Mouse (Mus musculus): Measurements from ENCODE around the gene Naga. TPM values are rescaled to one million over a fixed set of nuclear protein-coding genes. Genes with fewer than 3 reads are reported as not detected.
A peak's percentile ranks its signal among the peaks of the same experiment; 100 is the strongest.

Gene Naga
- polyA plus RNA-seq, 1 experiment, result 150 TPM

DNA sequence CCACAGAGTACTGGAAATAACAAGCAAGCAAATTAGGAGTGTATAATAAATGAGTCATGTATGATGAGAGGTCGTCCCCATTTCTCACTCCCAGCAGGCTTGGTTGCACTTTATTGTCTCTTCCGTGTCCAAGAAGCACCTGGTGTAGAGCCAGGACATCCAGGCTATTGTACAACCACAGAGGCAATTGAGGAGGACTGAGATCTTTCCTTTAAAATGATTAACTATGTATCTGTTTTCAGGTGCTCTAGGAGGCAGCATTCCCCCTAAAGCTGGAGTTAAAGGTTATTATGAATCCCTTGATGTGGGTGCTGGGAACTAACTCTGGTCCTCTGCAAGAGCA is 10.2 kb upstream of the Naga start:
- H3K36me3 ChIP-seq (ENCODE audit: control insufficient read depth, insufficient read depth, low read length), result peaks cover 19% of the 10 kb centered on the region
- H3K4me1 ChIP-seq (replicated peaks; ENCODE audit: control insufficient read depth, insufficient read depth, low read length), result peaks cover 18% of the 10 kb centered on the region
- H3K4me3 ChIP-seq (ENCODE audit: control insufficient read depth, insufficient read depth, low read length), result no peak overlapping the region
- H3K27me3 ChIP-seq (ENCODE audit: control insufficient read depth, insufficient read depth, low read length), result no peaks in the 10 kb centered on the region
- 98% methylated on average over 2 of the region's 2 CpGs for WGBS
- no peak for TF ChIP-seq POLR2A (IDR thresholded peaks at IDR 0.05; ENCODE audit: control insufficient read depth, extremely low read depth, insufficient read depth, low read length, poor library complexity)
- TF ChIP-seq CTCF (IDR thresholded peaks at IDR 0.05; ENCODE audit: borderline replicate concordance, control insufficient read depth, extremely low read depth, insufficient read depth, low read length, poor library complexity), result no peak
- no peak for DNase-seq
- no peak overlapping the region for H3K27ac ChIP-seq (ENCODE audit: control insufficient read depth, insufficient read depth, low read length)

DNA sequence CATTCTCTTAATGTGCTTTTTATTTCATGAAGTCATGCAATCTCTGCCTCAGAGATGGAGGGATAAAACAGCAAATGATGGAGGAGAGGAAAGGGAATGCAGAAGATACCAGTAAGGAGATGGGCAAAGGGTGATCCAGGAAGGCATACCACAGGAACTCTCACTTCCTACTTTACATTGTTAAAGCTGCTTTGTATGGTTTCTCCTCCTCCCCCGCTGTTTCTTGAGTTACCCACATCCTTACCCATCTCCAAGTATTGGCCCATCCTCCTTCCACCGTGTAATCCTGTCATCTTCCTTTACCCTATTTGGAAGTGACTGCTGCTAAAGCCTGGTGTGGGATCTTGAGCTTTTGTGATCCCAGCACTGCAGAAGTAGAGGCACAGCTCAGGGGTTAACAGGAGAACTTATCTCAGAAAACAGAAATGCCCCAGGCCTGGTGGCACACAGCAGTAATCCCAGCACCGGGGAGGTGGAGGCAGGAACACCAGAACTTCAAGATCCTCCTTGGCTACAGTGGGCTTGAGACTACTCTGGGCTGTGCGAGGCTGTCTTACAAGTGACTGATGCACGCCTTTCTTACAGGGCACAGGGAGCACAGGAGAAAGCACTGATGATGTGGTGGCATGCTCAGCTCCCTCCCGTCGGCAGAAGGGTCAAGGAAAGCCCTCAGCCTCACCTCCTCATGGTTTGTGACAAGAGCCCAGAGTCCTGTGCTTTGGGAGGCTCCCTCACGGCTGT is 9.7 kb upstream of the Naga start:
- TF ChIP-seq CTCF (IDR thresholded peaks at IDR 0.05; ENCODE audit: borderline replicate concordance, control insufficient read depth, extremely low read depth, insufficient read depth, low read length, poor library complexity), result no peak
- no peak for TF ChIP-seq POLR2A (IDR thresholded peaks at IDR 0.05; ENCODE audit: control insufficient read depth, extremely low read depth, insufficient read depth, low read length, poor library complexity)
- WGBS, result 81% methylated on average over 8 of the region's 8 CpGs
- H3K4me1 ChIP-seq (replicated peaks; ENCODE audit: control insufficient read depth, insufficient read depth, low read length), result peaks cover 17% of the 10 kb centered on the region
- H3K27ac ChIP-seq (ENCODE audit: control insufficient read depth, insufficient read depth, low read length), result no peak overlapping the region
- peaks cover 19% of the 10 kb centered on the region for H3K36me3 ChIP-seq (ENCODE audit: control insufficient read depth, insufficient read depth, low read length)
- DNase-seq, result no peak
- no peaks in the 10 kb centered on the region for H3K27me3 ChIP-seq (ENCODE audit: control insufficient read depth, insufficient read depth, low read length)
- H3K4me3 ChIP-seq (ENCODE audit: control insufficient read depth, insufficient read depth, low read length), result no peak overlapping the region

DNA sequence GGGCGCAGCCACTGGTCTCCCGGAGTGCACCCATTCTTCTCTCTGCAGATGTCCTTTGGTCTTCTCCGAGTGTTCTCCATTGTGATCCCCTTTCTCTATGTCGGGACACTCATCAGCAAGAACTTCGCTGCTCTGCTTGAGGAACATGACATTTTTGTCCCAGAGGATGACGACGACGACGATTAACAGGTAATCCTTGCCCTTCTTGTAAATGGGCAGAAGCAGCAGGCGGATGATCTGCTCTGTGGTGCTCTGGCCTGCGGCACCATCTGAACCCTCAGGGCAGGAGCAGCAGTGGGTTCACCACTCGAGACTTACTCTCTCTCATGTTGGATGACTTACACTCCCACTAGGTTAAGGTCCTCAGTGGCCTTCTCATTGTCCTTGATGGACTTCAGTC is 9.1 kb upstream of the Naga start:
- H3K27ac ChIP-seq (ENCODE audit: control insufficient read depth, insufficient read depth, low read length), result no peak overlapping the region
- TF ChIP-seq POLR2A (IDR thresholded peaks at IDR 0.05; ENCODE audit: control insufficient read depth, extremely low read depth, insufficient read depth, low read length, poor library complexity) (no peak), CTCF (IDR thresholded peaks at IDR 0.05; ENCODE audit: borderline replicate concordance, control insufficient read depth, extremely low read depth, insufficient read depth, low read length, poor library complexity) (no peak)
- WGBS, result 95% methylated on average over 12 of the region's 12 CpGs
- peaks cover 19% of the 10 kb centered on the region for H3K36me3 ChIP-seq (ENCODE audit: control insufficient read depth, insufficient read depth, low read length)
- H3K27me3 ChIP-seq (ENCODE audit: control insufficient read depth, insufficient read depth, low read length), result no peaks in the 10 kb centered on the region
- DNase-seq, result no peak
- H3K4me3 ChIP-seq (ENCODE audit: control insufficient read depth, insufficient read depth, low read length), result no peak overlapping the region
- peaks cover 13% of the 10 kb centered on the region for H3K4me1 ChIP-seq (replicated peaks; ENCODE audit: control insufficient read depth, insufficient read depth, low read length)

DNA sequence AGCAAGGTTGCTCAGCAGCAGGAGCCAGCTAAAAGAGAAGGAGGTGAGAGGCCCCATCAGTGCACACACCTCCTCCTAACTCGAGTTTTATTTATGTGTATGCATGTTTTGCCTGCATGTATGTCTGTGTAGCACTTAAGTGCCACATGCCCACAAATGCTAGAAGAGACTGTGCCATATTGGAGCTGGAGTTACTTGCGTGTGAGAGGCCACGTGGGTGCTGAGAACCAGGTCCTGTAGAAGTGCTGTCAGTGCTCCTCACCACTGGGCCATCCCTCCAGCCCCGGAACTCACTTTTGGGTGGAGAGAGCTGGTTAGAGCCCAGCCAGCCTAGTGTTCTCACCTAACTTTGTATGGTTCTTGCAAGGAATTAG is 8.6 kb upstream of the Naga start:
- Histone ChIP-seq H3K4me1 (replicated peaks; ENCODE audit: control insufficient read depth, insufficient read depth, low read length) (peaks cover 13% of the 10 kb centered on the region), H3K27me3 (ENCODE audit: control insufficient read depth, insufficient read depth, low read length) (no peaks in the 10 kb centered on the region), H3K4me3 (ENCODE audit: control insufficient read depth, insufficient read depth, low read length) (peak overlapping the region; percentile 12; the same call in 1 of the 2 replicates), H3K27ac (ENCODE audit: control insufficient read depth, insufficient read depth, low read length) (peak overlapping the region; percentile 61; the same call in 1 of the 2 replicates), H3K36me3 (ENCODE audit: control insufficient read depth, insufficient read depth, low read length) (peaks cover 19% of the 10 kb centered on the region)
- WGBS, result 65% methylated on average over 4 of the region's 4 CpGs
- DNase-seq, result no peak
- no peak for TF ChIP-seq POLR2A (IDR thresholded peaks at IDR 0.05; ENCODE audit: control insufficient read depth, extremely low read depth, insufficient read depth, low read length, poor library complexity)
- TF ChIP-seq CTCF (IDR thresholded peaks at IDR 0.05; ENCODE audit: borderline replicate concordance, control insufficient read depth, extremely low read depth, insufficient read depth, low read length, poor library complexity), result no peak

DNA sequence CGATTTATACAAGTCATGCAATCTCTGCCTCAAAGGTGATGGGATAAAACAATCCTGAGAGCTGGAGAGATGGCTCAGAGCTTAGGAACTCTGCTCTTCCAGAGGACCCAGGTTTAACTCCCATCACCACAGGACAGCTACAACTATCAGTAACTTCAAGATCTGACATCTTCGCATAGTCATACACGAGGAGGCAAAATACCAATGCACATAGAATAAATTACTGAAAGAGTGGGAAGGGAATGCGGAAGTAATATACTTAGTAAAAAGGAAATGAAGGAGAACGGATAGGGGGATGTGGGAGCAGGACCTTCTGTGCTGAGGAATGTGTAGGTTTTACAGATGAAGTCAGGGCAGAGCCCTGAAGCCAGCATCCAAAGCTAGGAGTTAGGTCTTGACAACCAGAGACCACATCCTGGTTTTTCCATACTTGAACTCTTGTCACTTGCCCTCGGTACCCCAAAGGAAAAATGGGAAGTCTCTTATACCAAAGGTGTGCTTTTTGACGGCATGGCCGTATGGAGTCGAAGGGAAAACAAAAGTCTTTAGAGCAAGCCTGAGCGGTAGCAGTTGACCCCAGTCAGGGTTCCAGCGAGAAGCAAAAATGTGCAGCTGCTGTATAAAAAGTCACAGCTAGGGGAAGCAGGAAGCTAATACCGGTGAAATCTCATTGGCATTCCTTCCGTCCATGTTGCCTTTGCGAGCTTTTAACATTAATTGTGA is 8.0 kb upstream of the Naga start:
- WGBS, result 13% methylated on average over 14 of the region's 14 CpGs

DNA sequence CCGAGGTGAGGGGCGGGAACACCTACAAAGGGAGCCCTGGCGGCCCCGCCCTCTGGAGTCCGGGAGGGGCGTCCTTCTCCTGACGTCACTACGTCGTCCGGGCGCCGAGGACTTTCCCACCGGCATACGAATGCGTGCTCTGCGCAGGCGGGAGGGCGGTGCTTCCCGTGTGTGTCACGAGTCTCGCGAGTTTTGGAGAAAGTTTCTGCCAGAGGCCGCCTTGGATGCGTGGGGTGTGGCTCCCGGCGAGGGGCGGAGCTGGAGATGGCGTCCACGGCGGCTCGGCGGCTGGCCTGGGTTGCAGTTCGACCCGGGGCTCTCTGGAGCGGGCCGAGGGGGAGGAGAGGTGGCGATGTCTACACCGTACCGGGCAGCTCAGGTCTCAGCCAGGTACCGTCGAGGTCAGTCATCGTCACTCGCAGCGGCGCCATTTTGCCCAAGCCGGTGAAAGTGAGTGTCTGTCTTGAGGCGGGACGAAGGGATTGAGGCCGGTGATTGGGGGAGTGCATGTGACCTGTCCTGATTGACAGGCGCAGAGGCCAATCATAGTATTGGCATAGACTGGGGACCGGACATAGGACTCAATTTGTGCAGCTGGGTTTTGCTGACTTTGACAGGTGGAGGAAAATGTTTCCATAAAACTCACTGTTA is 7.2 kb upstream of the Naga start:
- Histone ChIP-seq H3K27me3 (ENCODE audit: control insufficient read depth, insufficient read depth, low read length) (no peaks in the 10 kb centered on the region), H3K4me3 (ENCODE audit: control insufficient read depth, insufficient read depth, low read length) (peak overlapping the region; percentile 90), H3K36me3 (ENCODE audit: control insufficient read depth, insufficient read depth, low read length) (peaks cover 19% of the 10 kb centered on the region), H3K4me1 (replicated peaks; ENCODE audit: control insufficient read depth, insufficient read depth, low read length) (peaks cover 25% of the 10 kb centered on the region), H3K27ac (ENCODE audit: control insufficient read depth, insufficient read depth, low read length) (peak overlapping the region; percentile 61)
- under 1% methylated on average over 51 of the region's 51 CpGs for WGBS
- TF ChIP-seq CTCF (IDR thresholded peaks at IDR 0.05; ENCODE audit: borderline replicate concordance, control insufficient read depth, extremely low read depth, insufficient read depth, low read length, poor library complexity) (no peak), POLR2A (IDR thresholded peaks at IDR 0.05; ENCODE audit: control insufficient read depth, extremely low read depth, insufficient read depth, low read length, poor library complexity) (peak; percentile 76)
- DNase-seq, result peak; percentile 97

More for the DNA sequence above, 8.0 kb upstream of the Naga start:
- Histone ChIP-seq H3K4me1 (replicated peaks; ENCODE audit: control insufficient read depth, insufficient read depth, low read length) (peaks cover 19% of the 10 kb centered on the region), H3K36me3 (ENCODE audit: control insufficient read depth, insufficient read depth, low read length) (peaks cover 19% of the 10 kb centered on the region), H3K27me3 (ENCODE audit: control insufficient read depth, insufficient read depth, low read length) (no peaks in the 10 kb centered on the region), H3K27ac (ENCODE audit: control insufficient read depth, insufficient read depth, low read length) (peak overlapping the region; percentile 61), H3K4me3 (ENCODE audit: control insufficient read depth, insufficient read depth, low read length) (peak overlapping the region; percentile 90; the same call in 1 of the 2 replicates)
- TF ChIP-seq POLR2A (IDR thresholded peaks at IDR 0.05; ENCODE audit: control insufficient read depth, extremely low read depth, insufficient read depth, low read length, poor library complexity), result no peak
- TF ChIP-seq CTCF (IDR thresholded peaks at IDR 0.05; ENCODE audit: borderline replicate concordance, control insufficient read depth, extremely low read depth, insufficient read depth, low read length, poor library complexity), result no peak
- DNase-seq, result peak; percentile 11
